Mouse (Mus musculus): ENCODE measurements around the gene Fndc3c1. TPM values are rescaled to one million over a fixed set of nuclear protein-coding genes. Genes with fewer than 3 reads are reported as not detected.

Gene Fndc3c1
- polyA plus RNA-seq (2017; shearing (Covaris generic)) = not detected

GRCm38 (mm10) chrX:106485101-106485651, at the start of gene Fndc3c1:
Fndc3c1 (minus strand) TSS chrX:106485401.

Other genes with a start within 250 kb of the Fndc3c1 start
- not detected for gene Fnd3c2, start 230.0 kb downstream of the Fndc3c1 start, polyA plus RNA-seq (2017; shearing (Covaris generic))
- 1 to 10 TPM; 1.4 to 2.6 TPM for gene Gm5127, start 97.8 kb upstream of the Fndc3c1 start, polyA plus RNA-seq (2017; shearing (Covaris generic))
- gene Cysltr1, start 118.3 kb upstream of the Fndc3c1 start, polyA plus RNA-seq (2017; shearing (Covaris generic)) = 10 to 100 TPM in 1 of 2 experiments, 1 to 10 TPM in 1; 2.5 to 16.9 TPM

Data from inflammation-experienced regulatory T-cells (primary cell).